Comparison of ENCODE assay signal across 8 mouse cellular contexts in the genomic region with DNA sequence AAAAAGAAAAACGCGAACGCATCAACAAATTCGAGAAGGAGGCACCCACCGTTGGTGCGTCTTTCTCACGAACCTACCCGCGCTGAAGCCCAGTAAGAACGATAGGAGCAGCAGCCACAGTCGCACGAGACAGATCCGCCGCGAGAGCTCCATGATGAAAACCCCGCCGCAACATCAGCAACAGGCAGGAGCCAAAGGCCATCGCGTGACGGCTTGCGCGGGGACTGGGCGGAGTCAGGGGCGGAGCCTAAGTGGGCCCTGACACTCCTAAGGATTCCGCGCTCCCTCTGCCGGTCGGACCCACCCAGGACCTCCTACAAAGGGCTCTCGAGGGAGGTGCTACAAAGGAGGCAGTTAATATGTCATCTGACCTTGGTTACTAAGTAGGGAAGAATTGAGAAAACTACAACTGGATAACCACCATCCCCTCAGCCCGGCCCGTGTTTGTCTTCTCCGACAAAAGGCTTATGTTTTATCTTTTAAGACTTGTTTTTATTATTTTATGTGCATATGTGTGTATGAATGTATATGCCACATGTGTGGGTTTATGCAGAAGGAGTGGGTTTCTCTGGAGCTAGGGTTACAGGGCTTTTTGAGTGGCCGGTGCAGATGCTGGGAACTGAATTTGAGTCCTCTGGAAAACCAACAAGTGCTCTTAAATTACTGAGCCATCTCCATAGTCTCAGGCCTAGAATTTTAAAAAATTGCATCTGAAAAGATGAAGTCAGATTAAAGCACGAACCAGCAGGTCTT. TPM values are rescaled to one million over a fixed set of nuclear protein-coding genes. Genes with fewer than 3 reads are reported as not detected.
DNase-seq lines count a peak whose midpoint lies in the region; ATAC-seq lines count a peak whose summit lies in the region.

A gene (minus strand): TSS at position 249 of the 753 bp plus-strand sequence.

- H3K4me2 ChIP-seq in heart, embryonic 14.5 days (ENCODE audit: low read length), result peak within 1 kb of the TSS; percentile 67
- H3K4me2 ChIP-seq in liver, embryonic 13.5 days, result peak within 1 kb of the TSS; percentile 70
- peak within 1 kb of the TSS; percentile 58 for H3K4me2 ChIP-seq in stomach, embryonic 16.5 days (ENCODE audit: low read depth, low read length)

- DNase-seq in c-Kit-negative CD71-positive TER-119-positive erythroid progenitor cells, embryonic 14.5 days (ENCODE audit: low read depth, low spot score), result peak; percentile 87
- peak; percentile 98 for DNase-seq in fibroblast of lung, adult 2 months (ENCODE audit: low read depth)
- peak; percentile 98 for DNase-seq in kidney, postnatal 14 days
- DNase-seq in liver, embryonic 13.5 days, result peak; percentile 91
- DNase-seq in neural tube, embryonic 10.5 days (ENCODE audit: extremely low spot score, low spot score), result peak; percentile 92

- H3K27ac ChIP-seq in heart, embryonic 14.5 days (replicated peaks in 1 of 2; ENCODE audit: control insufficient read depth in 1 of 2, insufficient read depth in 1 of 2, low read depth in 2 of 2, low read length in 2 of 2), result peak within 1 kb of the TSS; percentile 14 to 33; a peak in 2 of 4 replicates
- H3K27ac ChIP-seq in liver, embryonic 13.5 days, result peak within 1 kb of the TSS; percentile 40
- peak within 1 kb of the TSS; percentile 64; the same call in 1 of the 2 replicates for H3K27ac ChIP-seq in stomach, embryonic 16.5 days (ENCODE audit: low read length)

- peak within 1 kb of the TSS; percentile 52 to 67 for H3K4me3 ChIP-seq in heart, embryonic 14.5 days (ENCODE audit: control insufficient read depth in 1 of 2, insufficient read depth in 1 of 2, low read depth in 1 of 2, low read length in 2 of 2)
- peak within 1 kb of the TSS; percentile 56 for H3K4me3 ChIP-seq in liver, embryonic 13.5 days (replicated peaks)
- H3K4me3 ChIP-seq in stomach, embryonic 16.5 days (replicated peaks; ENCODE audit: low read length), result peak within 1 kb of the TSS; percentile 63

- peaks cover 13% of the 10 kb centered on the region; the same call in 1 of the 2 replicates for H3K36me3 ChIP-seq in heart, embryonic 14.5 days (ENCODE audit: control insufficient read depth, insufficient read depth, low read length)
- no peaks in the 10 kb centered on the region; the same call in 1 of the 2 replicates for H3K36me3 ChIP-seq in liver, embryonic 13.5 days
- no peaks in the 10 kb centered on the region for H3K36me3 ChIP-seq in stomach, embryonic 16.5 days (ENCODE audit: control insufficient read depth, insufficient read depth, low read length)

- WGBS in heart, embryonic 14.5 days, result 5% methylated on average over 34 of the region's 34 CpGs
- 6% methylated on average over 34 of the region's 34 CpGs for WGBS in liver, embryonic 13.5 days (ENCODE audit: insufficient replicate concordance)
- 4% methylated on average over 34 of the region's 34 CpGs for WGBS in stomach, embryonic 16.5 days

- H3K9ac ChIP-seq in heart, embryonic 14.5 days (ENCODE audit: low read length), result peak within 1 kb of the TSS; percentile 69
- peak within 1 kb of the TSS; percentile 54 for H3K9ac ChIP-seq in liver, embryonic 13.5 days
- peak within 1 kb of the TSS; percentile 72 for H3K9ac ChIP-seq in stomach, embryonic 16.5 days (ENCODE audit: low read length)

- no peaks in the 10 kb centered on the region for H3K9me3 ChIP-seq in heart, embryonic 14.5 days (ENCODE audit: control insufficient read depth, low read length)
- H3K9me3 ChIP-seq in liver, embryonic 13.5 days (replicated peaks), result no peaks in the 10 kb centered on the region
- no peaks in the 10 kb centered on the region for H3K9me3 ChIP-seq in stomach, embryonic 16.5 days (replicated peaks; ENCODE audit: control insufficient read depth, low read length)

- H3K27me3 ChIP-seq in heart, embryonic 14.5 days (ENCODE audit: control insufficient read depth, insufficient read depth, low read length), result no peaks in the 10 kb centered on the region
- no peaks in the 10 kb centered on the region for H3K27me3 ChIP-seq in liver, embryonic 13.5 days
- no peaks in the 10 kb centered on the region for H3K27me3 ChIP-seq in stomach, embryonic 16.5 days (ENCODE audit: control insufficient read depth, insufficient read depth, low read length)

- peaks cover 0 to 4% of the 10 kb centered on the region in 2 experiments; a peak in 1 of 4 replicates for H3K4me1 ChIP-seq in heart, embryonic 14.5 days (ENCODE audit: control insufficient read depth in 2 of 2, insufficient read depth in 2 of 2, low read length in 2 of 2)
- H3K4me1 ChIP-seq in liver, embryonic 13.5 days (replicated peaks), result peaks cover 32% of the 10 kb centered on the region
- peaks cover 12% of the 10 kb centered on the region for H3K4me1 ChIP-seq in stomach, embryonic 16.5 days (ENCODE audit: control insufficient read depth, insufficient read depth, low read length)

- peak; percentile 100 for ATAC-seq in CD4-positive, CD25-positive, alpha-beta regulatory T cell, adult 4 months
- peak; percentile 94 for ATAC-seq in heart, embryonic 14.5 days (ENCODE audit: insufficient number of reproducible peaks, insufficient read depth, low FRiP score, low read depth)
- peak; percentile 92 for ATAC-seq in liver, embryonic 13.5 days (ENCODE audit: low read depth)
- peak; percentile 98 for ATAC-seq in stomach, embryonic 16.5 days (ENCODE audit: insufficient read depth, low FRiP score)

RNA-seq across cellular contexts. Expression of the gene that starts here (rescaled TPM):
- polyA plus RNA-seq in CD4-positive, CD25-positive, alpha-beta regulatory T cell, adult 4 months (2017; shearing (Covaris generic)), result 10 to 100 TPM; 13.7 to 19.0 TPM
- 48.0 and 49.9 TPM in 2 replicates for polyA plus RNA-seq in heart, embryonic 14.5 days (2014; fragmentation: Nextera tagmentation; extraction: Ambion mirVana)
- 40.4 and 47.1 TPM in 2 replicates for polyA plus RNA-seq in liver, embryonic 13.5 days (2015; fragmentation: Nextera tagmentation; extraction: Ambion mirVana)
- 88.2 and 93.1 TPM in 2 replicates for polyA plus RNA-seq in stomach, embryonic 16.5 days (2015; fragmentation: Nextera tagmentation; extraction: Ambion mirVana)

Comparison
In these comparisons a context has a peak if more than half of its experiments do, and no peak if none do; other contexts are left out.
1. Peak in every context shown above with its lines: DNase-seq, ATAC-seq, H3K4me3 ChIP-seq and H3K27ac ChIP-seq.